Mouse (Mus musculus) lung, adult 10 weeks (tissue): Measurements from ENCODE around the gene Olfr9. TPM values are rescaled to one million over a fixed set of nuclear protein-coding genes. Genes with fewer than 3 reads are reported as not detected.

Source experiments
- polyA plus RNA-seq: library from polyadenylated mRNA; stranded (reverse); fragments of 350-450 nt; fragmentation: Illumina TruSeq; extraction: RNeasy Lipid Tissue Mini Kit (QIAGEN cat#74804); gene quantifications from one replicate; pipeline ENCODE4 v1.2.3, GENCODE M21; 2014; ENCODE audit warnings: low read depth, low replicate concordance; ENCODE audit not compliant: insufficient read depth

The Olfr9 gene
- not detected for polyA plus RNA-seq

GRCm38 (mm10) chr10:128989131-128989530 lies at the start of gene Olfr9:
TSS of gene Olfr9 (plus strand) at chr10:128989431.

GRCm38 (mm10) chr10:128960590-128961584 lies 28.3 kb upstream of the Olfr9 start, which contains the start of gene Mettl7b:
TSS of gene Mettl7b (minus strand) at chr10:128960988.

GRCm38 (mm10) chr10:129010288-129010841 lies 21.1 kb downstream of the Olfr9 start, which contains the start of gene Olfr763:
TSS of gene Olfr763 (plus strand) at chr10:129010791.

DNA sequence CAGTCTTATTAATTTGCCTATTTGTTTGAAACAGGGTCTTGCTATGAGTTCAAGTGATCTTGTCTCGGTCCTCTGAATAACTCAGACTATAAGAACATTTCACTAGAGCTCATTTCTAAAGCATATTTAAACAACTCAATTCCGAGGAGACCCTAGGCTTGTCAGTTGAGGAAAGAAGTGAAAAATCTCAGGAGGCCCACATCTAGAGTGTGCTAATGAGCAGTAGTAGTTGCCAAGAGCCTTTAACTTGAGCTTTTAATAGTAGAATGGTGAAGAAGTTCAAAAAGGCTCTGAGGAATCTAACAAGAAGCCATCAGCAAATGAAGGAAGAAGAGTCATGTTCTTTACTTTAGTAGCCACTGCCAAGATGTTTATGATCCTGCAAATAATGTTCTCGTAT lies 50.6 kb downstream of the Olfr9 start, which contains the start of gene Olfr764-ps1:
Olfr764-ps1 (minus strand) TSS at position 101 of the 400 bp plus-strand sequence.

Other genes starting within 250 kb of the Olfr9 start
- 19.2 TPM for gene Dgka, start 244.6 kb upstream of the Olfr9 start, polyA plus RNA-seq
- gene Pym1, start 241.5 kb upstream of the Olfr9 start, polyA plus RNA-seq, result 25.4 TPM
- 10.5 TPM for gene Mmp19, start 198.5 kb upstream of the Olfr9 start, polyA plus RNA-seq
- 37.5 TPM for gene Dnajc14, start 185.4 kb upstream of the Olfr9 start, polyA plus RNA-seq
- 6.7 TPM for gene Tmem198b, start 185.1 kb upstream of the Olfr9 start, polyA plus RNA-seq
- 97.3 TPM for gene Sarnp, start 172.1 kb upstream of the Olfr9 start, polyA plus RNA-seq
- 65.0 TPM for gene Ormdl2, start 167.8 kb upstream of the Olfr9 start, polyA plus RNA-seq
- gene Gdf11, start 97.7 kb upstream of the Olfr9 start, polyA plus RNA-seq, result 0.65 TPM
- 322 TPM for gene Cd63, start 88.4 kb upstream of the Olfr9 start, polyA plus RNA-seq
- gene Rdh5, start 66.5 kb upstream of the Olfr9 start, polyA plus RNA-seq, result 6.0 TPM
- 331 TPM for gene Bloc1s1, start 65.4 kb upstream of the Olfr9 start, polyA plus RNA-seq
- gene Itga7, start 55.6 kb upstream of the Olfr9 start, polyA plus RNA-seq, result 14.2 TPM
- not detected for gene Mettl7b, start 28.4 kb upstream of the Olfr9 start, polyA plus RNA-seq
- not detected for gene Olfr763, start 21.4 kb downstream of the Olfr9 start, polyA plus RNA-seq
- not detected for gene Olfr764-ps1, start 50.5 kb downstream of the Olfr9 start, polyA plus RNA-seq
- gene Olfr765, start 60.6 kb downstream of the Olfr9 start, polyA plus RNA-seq, result not detected
- not detected for gene Olfr766-ps1, start 79.5 kb downstream of the Olfr9 start, polyA plus RNA-seq
- gene Olfr767, start 93.5 kb downstream of the Olfr9 start, polyA plus RNA-seq, result not detected
- gene Olfr768, start 109.9 kb downstream of the Olfr9 start, polyA plus RNA-seq, result not detected
- not detected for gene Olfr769, start 128.4 kb downstream of the Olfr9 start, polyA plus RNA-seq
- not detected for gene Olfr770, start 149.6 kb downstream of the Olfr9 start, polyA plus RNA-seq
- gene Olfr771, start 175.3 kb downstream of the Olfr9 start, polyA plus RNA-seq, result not detected
- gene Olfr772, start 188.5 kb downstream of the Olfr9 start, polyA plus RNA-seq, result not detected
- not detected for gene Olfr773, start 198.0 kb downstream of the Olfr9 start, polyA plus RNA-seq
- gene Olfr774, start 246.8 kb downstream of the Olfr9 start, polyA plus RNA-seq, result not detected